Mouse (Mus musculus) midbrain, embryonic 10.5 days (tissue): ENCODE results near the gene Tent4b. TPM values are rescaled to one million over a fixed set of nuclear protein-coding genes. Genes with fewer than 3 reads are reported as not detected.

Source experiments
- DNase-seq: peaks from one replicate; pipeline ENCODE4 v3.0.0-alpha.2; 2017; ENCODE audit warnings: low spot score
- H3K27ac ChIP-seq: fragments of 300-500 bp; sonication (generic); replicated peaks from 2 replicates; pipeline ENCODE4 v1.5.1; 2016; ENCODE audit warnings: mild to moderate bottlenecking
- H3K27me3 ChIP-seq: fragments of 300-500 bp; sonication (generic); 2 replicates; pipeline ENCODE4 v1.6.1; 2016; ENCODE audit warnings: low read depth, mild to moderate bottlenecking; ENCODE audit not compliant: poor library complexity, severe bottlenecking
- H3K36me3 ChIP-seq: fragments of 300-500 bp; sonication (generic); 2 replicates; pipeline ENCODE4 v1.6.1; 2016; ENCODE audit warnings: mild to moderate bottlenecking, moderate library complexity
- H3K4me1 ChIP-seq: fragments of 300-500 bp; sonication (generic); 2 replicates; pipeline ENCODE4 v1.6.1; 2016
- H3K4me3 ChIP-seq: fragments of 300-500 bp; sonication (generic); 2 replicates; pipeline ENCODE4 v1.5.1; 2016; ENCODE audit warnings: mild to moderate bottlenecking, moderate library complexity
- H3K9me3 ChIP-seq: fragments of 300-500 bp; sonication (generic); replicated peaks from 2 replicates; pipeline ENCODE4 v1.6.1; 2016; ENCODE audit warnings: mild to moderate bottlenecking
- WGBS: fragments of 180-500 bp; shearing (Covaris S2); methylation state at CpG from one replicate; pipeline ENCODE4 v1.1.7; 2016; 5-methylcytosine and 5-hydroxymethylcytosine counted together
- polyA plus RNA-seq: library from polyadenylated mRNA; unstranded; fragments of >200 nt; fragmentation: Nextera tagmentation; extraction: Ambion mirVana; gene quantifications from 2 replicates; pipeline ENCODE4 v1.2.1, GENCODE M21; 2016

The Tent4b gene
- polyA plus RNA-seq, 1 experiment from 2014 or later = 8.2 TPM

GRCm38 (mm10) chr8:88269107-88269875 is 70.3 kb downstream of the Tent4b start:
- H3K27me3 ChIP-seq = peaks cover 61% of the 10 kb centered on the region
- WGBS = 66% methylated on average over 7 of the region's 7 CpGs

GRCm38 (mm10) chr8:88270086-88270485 is 71.1 kb downstream of the Tent4b start:
- no peak overlapping the region for H3K4me3 ChIP-seq
- H3K27me3 ChIP-seq = peaks cover 69% of the 10 kb centered on the region
- no peaks in the 10 kb centered on the region for H3K9me3 ChIP-seq
- H3K27ac ChIP-seq = no peak overlapping the region
- no peak for DNase-seq
- WGBS = 73% methylated on average over 3 of the region's 3 CpGs
- H3K36me3 ChIP-seq = no peaks in the 10 kb centered on the region
- H3K4me1 ChIP-seq = peaks cover 29% of the 10 kb centered on the region

More at GRCm38 (mm10) chr8:88269107-88269875, 70.3 kb downstream of the Tent4b start:
- DNase-seq = no peak
- Histone ChIP-seq H3K4me1 (peaks cover 31% of the 10 kb centered on the region), H3K27ac (no peak overlapping the region), H3K36me3 (no peaks in the 10 kb centered on the region), H3K9me3 (no peaks in the 10 kb centered on the region), H3K4me3 (no peak overlapping the region)

DNA sequence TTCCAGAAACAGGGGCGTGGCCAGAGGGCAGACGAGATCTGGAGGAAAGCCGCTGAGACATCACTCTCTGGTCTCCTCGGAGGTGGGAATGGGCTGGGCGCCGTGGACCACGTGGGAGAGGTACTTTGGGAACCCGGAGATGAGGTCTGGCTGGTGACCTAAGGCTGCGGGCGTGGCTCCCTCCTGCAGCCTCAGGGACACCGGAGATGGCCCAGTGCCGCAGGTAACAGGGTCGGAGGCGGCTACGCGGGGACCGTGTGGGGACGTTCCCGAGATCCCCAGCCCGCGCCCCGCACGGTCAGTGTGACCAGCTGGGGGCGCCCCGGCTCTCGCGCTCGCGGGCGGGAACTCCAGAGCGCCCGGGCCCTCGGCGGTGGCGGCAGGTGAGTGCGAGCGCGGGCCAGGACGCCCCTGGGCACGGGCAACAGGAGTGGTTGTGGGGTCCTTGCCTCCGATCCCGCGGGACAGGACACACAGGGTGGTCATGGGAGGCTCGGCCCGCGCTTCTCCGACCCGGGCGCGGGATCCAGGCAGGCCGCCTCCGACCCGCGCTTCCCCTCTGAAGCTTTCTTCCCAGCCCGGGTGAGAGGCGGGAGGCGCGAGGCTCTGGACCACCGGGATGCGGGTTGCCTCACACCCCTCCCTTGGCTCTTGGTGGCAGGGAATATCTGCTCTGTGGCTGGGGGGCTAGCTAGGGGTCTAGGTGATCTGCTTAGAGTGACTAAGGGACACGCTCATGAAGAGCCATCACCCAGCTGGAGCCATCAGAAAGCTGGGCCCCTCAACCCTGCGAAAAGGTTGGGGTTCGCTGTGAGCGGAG is 73.4 kb downstream of the Tent4b start, which contains the start of gene Adcy7:
Gene Adcy7, plus strand, starts transcription at position 173 of the 820 bp plus-strand sequence.
- Histone ChIP-seq H3K4me3 (peak within 1 kb of the TSS; percentile 59), H3K9me3 (no peaks in the 10 kb centered on the region), H3K36me3 (no peaks in the 10 kb centered on the region), H3K27me3 (peaks cover 76% of the 10 kb centered on the region), H3K27ac (peak within 1 kb of the TSS; percentile 82), H3K4me1 (peaks cover 19% of the 10 kb centered on the region)
- 4% methylated on average over 59 of the region's 64 CpGs for WGBS
- DNase-seq = peak; percentile 58

GRCm38 (mm10) chr8:88273051-88273430 is 74.0 kb downstream of the Tent4b start:
- Histone ChIP-seq H3K27ac (peak overlapping the region; percentile 82), H3K9me3 (no peaks in the 10 kb centered on the region), H3K4me1 (peaks cover 19% of the 10 kb centered on the region), H3K4me3 (peak overlapping the region; percentile 59; the same call in 1 of the 2 replicates), H3K27me3 (peaks cover 75% of the 10 kb centered on the region), H3K36me3 (no peaks in the 10 kb centered on the region)
- no peak for DNase-seq
- WGBS = 65% methylated on average over 7 of the region's 7 CpGs

DNA sequence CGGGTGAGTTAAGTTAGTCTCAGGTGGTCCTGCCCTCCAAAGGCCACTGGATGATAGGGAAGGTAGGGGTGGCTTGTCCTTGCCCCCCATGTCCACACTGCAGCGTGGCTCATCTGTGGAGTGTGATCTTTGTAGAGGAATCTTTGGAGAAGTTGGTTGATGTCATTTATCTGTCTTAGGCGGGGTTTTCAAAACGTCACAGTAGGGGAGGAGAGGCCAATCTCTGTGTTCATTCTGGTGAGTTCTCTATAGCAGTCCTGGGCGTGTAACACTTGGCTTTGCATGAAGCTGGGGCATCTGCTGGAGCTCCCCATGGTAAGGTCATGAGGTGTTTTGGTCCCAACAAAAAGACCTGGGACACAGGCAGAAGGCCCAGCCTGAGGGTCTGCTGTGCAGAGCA is 75.1 kb downstream of the Tent4b start:
- H3K9me3 ChIP-seq = no peaks in the 10 kb centered on the region
- H3K4me1 ChIP-seq = peaks cover 19% of the 10 kb centered on the region
- H3K27ac ChIP-seq = no peak overlapping the region
- WGBS = 92% methylated on average over 5 of the region's 5 CpGs
- no peak overlapping the region for H3K4me3 ChIP-seq
- H3K36me3 ChIP-seq = no peaks in the 10 kb centered on the region
- peaks cover 66% of the 10 kb centered on the region for H3K27me3 ChIP-seq
- DNase-seq = no peak

- Histone ChIP-seq H3K27me3 (peaks cover 16% of the 10 kb centered on the region), H3K36me3 (no peaks in the 10 kb centered on the region), H3K4me1 (peaks cover 4% of the 10 kb centered on the region; the same call in 1 of the 2 replicates), H3K9me3 (no peaks in the 10 kb centered on the region), H3K4me3 (no peak overlapping the region), H3K27ac (no peak overlapping the region)
- 66% methylated on average over 5 of the region's 5 CpGs for WGBS
- no peak for DNase-seq
Measured at GRCm38 (mm10) chr8:88279220-88279619, 80.2 kb downstream of the Tent4b start.

DNA sequence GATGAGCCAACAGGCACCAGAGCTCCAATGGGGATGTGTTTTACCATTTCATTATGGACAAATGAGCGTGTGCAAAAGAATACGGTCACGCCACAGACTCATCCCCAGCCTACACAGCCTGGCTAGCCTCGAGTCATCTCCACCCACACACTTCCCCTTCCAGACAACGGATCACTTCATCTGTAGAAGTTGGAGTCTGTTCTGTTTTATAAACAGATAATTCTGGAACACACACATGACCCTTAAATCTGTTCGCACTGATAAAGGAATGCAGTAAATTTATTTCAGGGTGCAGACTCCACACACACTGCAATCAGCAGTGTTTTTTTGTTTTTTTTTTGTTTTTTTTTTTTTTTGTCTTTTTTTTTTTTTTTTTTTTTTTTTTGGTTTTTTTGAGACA is 80.7 kb downstream of the Tent4b start:
- Histone ChIP-seq H3K4me3 (no peak overlapping the region), H3K4me1 (peaks cover 4% of the 10 kb centered on the region; the same call in 1 of the 2 replicates), H3K27me3 (peaks cover 11% of the 10 kb centered on the region), H3K9me3 (no peaks in the 10 kb centered on the region), H3K27ac (no peak overlapping the region), H3K36me3 (no peaks in the 10 kb centered on the region)
- WGBS = 90% methylated on average over 6 of the region's 6 CpGs
- no peak for DNase-seq

DNA sequence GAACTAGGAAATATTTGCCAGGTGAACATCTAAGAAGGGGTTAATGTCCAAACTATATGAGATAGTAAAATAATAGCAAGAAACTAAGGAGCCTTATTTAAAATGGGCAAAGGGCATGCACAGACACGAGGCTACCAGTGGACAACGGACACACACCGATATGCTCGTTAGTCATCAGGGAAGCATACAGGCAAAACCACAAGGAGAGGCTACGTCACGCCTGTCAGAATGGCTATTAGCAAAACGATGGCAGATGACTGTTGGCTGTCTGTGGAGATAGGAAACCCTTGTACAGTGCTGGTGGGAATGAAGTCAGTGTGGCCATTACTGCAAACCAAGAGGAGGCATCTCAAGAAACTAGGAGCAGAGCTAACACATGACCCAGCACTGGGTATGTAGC is 81.9 kb downstream of the Tent4b start:
- no peaks in the 10 kb centered on the region for H3K9me3 ChIP-seq
- H3K4me3 ChIP-seq = no peak overlapping the region
- peaks cover 2% of the 10 kb centered on the region; the same call in 1 of the 2 replicates for H3K27me3 ChIP-seq
- H3K4me1 ChIP-seq = peaks cover 4% of the 10 kb centered on the region; the same call in 1 of the 2 replicates
- 90% methylated on average over 7 of the region's 7 CpGs for WGBS
- no peak for DNase-seq
- no peak overlapping the region for H3K27ac ChIP-seq
- H3K36me3 ChIP-seq = no peaks in the 10 kb centered on the region

GRCm38 (mm10) chr8:88282684-88283083 is 83.7 kb downstream of the Tent4b start:
- H3K36me3 ChIP-seq = no peaks in the 10 kb centered on the region
- no peaks in the 10 kb centered on the region for H3K27me3 ChIP-seq
- no peak overlapping the region; the same call in 1 of the 2 replicates for H3K27ac ChIP-seq
- H3K4me1 ChIP-seq = peaks cover 4% of the 10 kb centered on the region; the same call in 1 of the 2 replicates
- 61% methylated on average over 8 of the region's 8 CpGs for WGBS
- no peak for DNase-seq
- no peak overlapping the region for H3K4me3 ChIP-seq
- no peaks in the 10 kb centered on the region for H3K9me3 ChIP-seq

DNA sequence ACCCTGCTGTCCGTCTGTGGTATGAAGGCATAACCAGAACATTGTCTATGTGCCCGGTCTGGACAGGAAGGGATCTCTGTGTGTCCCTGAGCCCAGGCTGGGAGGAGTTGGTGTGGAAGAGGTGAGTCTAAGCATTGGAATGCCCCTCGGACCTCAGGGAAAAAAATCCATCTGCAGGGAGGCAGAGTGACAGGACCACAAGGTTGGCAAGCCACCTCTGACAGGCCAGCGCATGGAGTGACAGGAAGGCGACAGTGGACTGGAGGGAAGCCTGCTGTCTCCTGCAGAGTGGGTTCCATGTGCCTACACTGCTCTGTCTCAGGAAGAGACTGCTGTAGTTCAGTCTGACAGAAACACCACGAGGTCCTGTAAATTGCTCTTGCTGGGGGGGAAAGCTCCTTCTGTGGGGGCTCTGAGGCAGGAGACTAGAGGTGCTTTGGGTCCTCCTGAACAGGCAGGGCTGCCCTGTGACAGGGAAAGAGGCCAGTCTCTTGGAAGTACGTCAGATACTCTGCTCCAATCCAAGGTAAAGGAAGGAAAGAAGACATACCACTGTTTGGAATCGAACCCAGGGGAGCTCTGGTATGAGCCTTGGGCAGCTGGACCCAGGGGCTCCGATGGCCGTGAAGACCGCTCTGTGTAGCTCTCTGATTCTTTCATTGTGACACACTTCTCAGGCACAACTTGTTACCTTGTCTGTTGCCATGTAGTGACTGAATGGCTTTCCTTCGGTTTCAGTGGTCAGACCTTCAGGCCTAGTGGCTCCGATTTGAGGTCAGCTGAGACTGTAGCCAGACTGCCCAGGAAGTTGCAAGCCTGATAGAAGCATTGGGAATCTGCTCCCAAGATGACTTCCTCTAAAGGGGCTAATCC is 84.5 kb downstream of the Tent4b start:
- H3K36me3 ChIP-seq = no peaks in the 10 kb centered on the region
- DNase-seq = no peak
- H3K27me3 ChIP-seq = no peaks in the 10 kb centered on the region
- no peak overlapping the region for H3K4me3 ChIP-seq
- no peaks in the 10 kb centered on the region for H3K9me3 ChIP-seq
- peaks cover 4% of the 10 kb centered on the region; the same call in 1 of the 2 replicates for H3K4me1 ChIP-seq
- 88% methylated on average over 13 of the region's 13 CpGs for WGBS
- no peak overlapping the region; the same call in 1 of the 2 replicates for H3K27ac ChIP-seq

DNA sequence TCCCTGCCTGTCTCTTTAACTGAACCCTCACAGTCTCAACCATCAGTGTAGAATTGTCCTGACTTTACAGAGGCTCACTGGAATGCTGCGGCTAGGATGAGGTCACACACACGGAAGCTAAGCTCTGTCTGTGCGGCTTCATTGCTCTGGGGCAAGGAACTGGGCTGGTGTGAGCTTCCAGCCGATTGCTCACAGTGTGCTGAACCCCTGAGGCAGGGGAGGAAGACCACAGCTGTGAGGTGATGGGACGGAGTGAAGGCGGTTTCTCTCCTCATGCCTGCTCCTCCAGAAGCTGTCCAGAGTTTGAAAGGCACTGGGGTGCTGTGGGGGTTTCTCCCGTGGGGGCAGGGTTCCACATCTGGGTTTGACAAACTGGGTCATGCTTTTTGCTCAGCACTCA is 85.7 kb downstream of the Tent4b start:
- no peak for DNase-seq
- Histone ChIP-seq H3K27ac (no peak overlapping the region), H3K36me3 (no peaks in the 10 kb centered on the region), H3K4me3 (no peak overlapping the region), H3K9me3 (no peaks in the 10 kb centered on the region), H3K27me3 (no peaks in the 10 kb centered on the region), H3K4me1 (peaks cover 4% of the 10 kb centered on the region; the same call in 1 of the 2 replicates)
- 70% methylated on average over 7 of the region's 7 CpGs for WGBS
